Mouse (Mus musculus) kidney, postnatal 25 days (tissue): ENCODE measurements at regions not wholly inside any gene's neighbourhood (a gene's known extent, or its start where the extent isn't known, plus 50 kb on each side); places are given as distances from the start of the nearest gene placed in this dataset.

ENCODE experiments used
- DNase-seq, 2 experiments: peaks; one replicate each; pipeline ENCODE4 v3.0.0; 2021; ENCODE audit warnings: mixed read lengths in 2 of 2

- DNase-seq, result no peak
Observed at GRCm38 (mm10) chr1:137212856-137213255, 252.6 kb upstream of the Nr5a2 start.

DNA sequence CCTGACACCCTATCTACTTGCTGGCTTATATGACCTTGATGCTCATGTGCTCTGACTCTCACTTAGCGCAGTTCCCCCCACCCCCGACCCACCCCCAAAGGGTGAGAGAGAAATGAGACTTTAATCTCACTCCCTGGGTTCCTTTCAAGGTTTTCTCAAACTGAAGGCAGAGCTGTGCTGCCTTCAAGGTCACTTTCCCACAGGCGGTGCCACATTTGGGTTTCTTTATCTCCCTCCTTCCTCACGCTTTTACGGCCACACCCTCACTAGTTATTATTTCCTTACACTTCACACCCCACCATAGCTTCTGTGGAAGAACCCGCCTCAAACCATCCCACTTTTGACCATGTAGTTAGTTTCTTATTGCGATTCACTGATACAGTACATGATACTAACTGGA is 244.1 kb upstream of the Nr5a2 start:
- no peak for DNase-seq

DNA sequence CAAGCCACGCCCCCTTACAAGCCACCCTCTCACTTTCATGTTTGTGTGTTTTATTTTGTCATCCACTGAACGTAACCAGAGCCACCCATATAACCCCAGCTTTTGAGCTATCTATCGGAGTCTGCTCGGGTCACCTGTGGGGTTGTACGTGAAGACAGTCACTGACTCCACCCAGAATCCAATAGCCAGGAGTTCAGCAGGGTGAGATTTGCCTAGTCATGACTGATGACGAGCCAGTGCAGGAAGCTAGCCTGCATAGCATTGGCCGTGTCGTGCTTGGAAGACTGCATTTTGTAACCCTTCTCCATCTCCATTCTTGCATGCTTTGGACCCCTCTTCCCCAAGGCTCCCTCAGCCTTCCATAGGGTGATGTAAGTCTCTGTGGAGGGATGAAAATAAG is 243.3 kb upstream of the Nr5a2 start:
- no peak for DNase-seq

DNA sequence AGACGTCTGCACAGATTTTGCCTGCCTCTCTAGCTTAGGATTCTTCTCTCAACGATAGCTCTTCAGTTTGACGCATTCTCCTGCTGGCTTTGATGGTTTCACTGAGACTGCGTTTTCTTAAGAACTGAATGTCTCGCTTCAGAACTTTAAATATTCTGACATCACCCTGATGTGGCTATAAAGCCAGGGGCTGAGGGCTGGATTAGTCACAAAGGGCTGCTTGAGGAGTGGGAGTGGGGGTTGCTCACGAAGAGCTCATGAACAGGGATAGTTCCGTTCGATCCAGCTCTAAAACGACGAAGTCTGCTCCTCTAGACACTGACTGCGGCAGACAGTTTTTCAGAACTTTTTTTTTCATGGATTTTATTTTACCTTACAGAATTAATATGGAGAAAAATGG is 240.7 kb upstream of the Nr5a2 start:
- no peak for DNase-seq

DNA sequence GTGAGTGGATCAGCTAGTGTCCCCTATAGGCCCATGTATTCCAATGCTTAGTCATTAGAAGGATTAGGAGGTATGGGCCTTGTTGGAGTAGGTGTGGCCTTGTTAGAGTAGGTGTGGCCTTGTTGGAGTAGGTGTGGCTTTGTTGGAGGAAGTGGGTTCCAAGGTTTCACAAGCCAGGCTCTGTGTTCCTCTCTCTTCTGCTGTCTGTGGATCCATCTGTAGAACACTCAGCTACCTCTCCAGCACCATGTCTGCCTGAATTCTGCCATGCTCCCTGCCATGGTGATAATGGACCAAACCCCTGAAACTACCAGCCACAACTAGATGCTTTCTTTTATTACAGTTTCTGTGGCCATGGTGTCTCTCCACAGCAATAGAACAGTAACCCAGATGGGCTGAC is 235.7 kb upstream of the Nr5a2 start:
- DNase-seq, result no peak

GRCm38 (mm10) chr1:137195065-137195620 is 234.9 kb upstream of the Nr5a2 start:
- peak in 1 of 2 experiments; percentile 4 for DNase-seq

DNA sequence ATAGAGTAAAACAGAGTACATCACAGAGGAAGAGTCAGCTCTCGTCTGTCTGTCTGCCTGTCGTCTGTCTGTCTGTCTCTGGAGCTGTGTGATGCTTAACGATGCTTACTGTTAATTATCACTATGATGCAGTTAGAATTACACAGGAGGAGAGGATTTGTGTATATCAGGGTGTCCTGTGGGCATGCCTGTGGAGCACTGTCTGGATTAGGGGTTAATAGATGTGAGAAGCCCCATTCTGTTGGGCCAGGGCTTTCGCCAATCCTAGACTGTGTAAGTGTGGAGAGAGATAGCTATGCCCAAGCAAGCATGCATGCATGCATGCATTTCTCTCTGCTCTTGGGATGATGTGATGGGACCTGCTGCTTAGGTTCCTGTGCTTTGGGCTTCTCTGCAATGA is 218.0 kb upstream of the Nr5a2 start:
- no peak for DNase-seq

DNA sequence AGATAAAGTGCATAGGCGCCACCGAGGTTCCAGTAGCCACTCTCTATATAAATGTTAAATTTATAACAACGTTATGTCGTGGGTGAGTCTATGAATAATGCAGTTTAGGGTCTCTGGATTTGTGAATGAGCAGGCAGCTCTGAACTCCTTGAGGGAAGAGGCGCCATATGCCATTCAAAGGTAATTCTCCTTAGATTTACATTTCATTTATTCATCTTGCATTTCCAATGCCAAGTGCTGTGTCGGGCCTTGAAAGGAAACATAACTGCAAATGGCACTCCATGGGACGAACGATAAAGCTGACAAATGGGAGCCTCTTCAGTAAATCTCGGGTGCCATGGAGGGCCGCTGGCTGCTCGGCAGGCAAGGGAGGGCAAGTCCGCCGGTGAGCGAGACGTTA is 216.4 kb upstream of the Nr5a2 start:
- no peak for DNase-seq

- no peak for DNase-seq
Observed at GRCm38 (mm10) chr1:137174081-137174480, 213.8 kb upstream of the Nr5a2 start.

DNA sequence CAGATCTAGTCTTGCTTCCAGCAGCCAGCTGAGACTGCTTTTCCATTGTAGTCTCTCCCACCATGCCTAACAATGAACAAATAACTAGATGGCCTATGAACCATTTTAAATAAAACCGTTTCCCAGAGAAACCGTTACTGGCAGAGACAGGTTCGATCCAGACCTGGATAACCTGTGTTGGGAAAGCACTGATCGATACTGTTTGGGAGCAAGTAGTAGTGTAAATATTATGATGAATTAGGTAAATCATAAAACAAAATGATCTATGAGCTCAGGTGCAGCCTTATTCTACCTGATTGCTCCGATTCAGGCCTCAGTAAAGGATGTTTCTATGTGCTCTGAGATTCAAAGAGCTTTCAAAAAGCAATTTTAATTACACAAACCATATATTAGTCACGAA is 211.9 kb upstream of the Nr5a2 start:
- no peak for DNase-seq

DNA sequence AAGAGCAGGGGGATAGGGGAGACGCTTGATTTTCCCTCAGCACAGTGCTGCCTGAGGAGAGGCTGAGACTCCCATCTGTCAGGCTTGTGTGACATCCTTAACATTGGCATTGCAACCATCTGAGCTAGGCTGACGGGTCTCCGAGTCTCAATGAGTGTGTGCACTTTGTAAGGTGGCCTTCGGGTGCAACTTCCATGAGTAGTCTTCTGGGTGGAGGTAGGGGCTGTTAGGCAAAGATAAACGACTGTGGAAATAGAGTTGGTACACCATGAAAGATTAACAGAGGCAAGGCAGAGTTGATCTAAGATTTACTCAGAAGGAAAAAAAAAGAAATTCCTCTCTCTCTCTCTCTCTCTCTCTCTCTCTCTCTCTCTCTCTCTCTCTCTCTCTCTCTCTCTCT is 211.2 kb upstream of the Nr5a2 start:
- no peak for DNase-seq

GRCm38 (mm10) chr1:137147891-137148290 is 187.6 kb upstream of the Nr5a2 start:
- no peak for DNase-seq

- peak in 1 of 2 experiments; percentile 10 for DNase-seq
Observed at GRCm38 (mm10) chr1:137141879-137142570, 181.8 kb upstream of the Nr5a2 start.

DNA sequence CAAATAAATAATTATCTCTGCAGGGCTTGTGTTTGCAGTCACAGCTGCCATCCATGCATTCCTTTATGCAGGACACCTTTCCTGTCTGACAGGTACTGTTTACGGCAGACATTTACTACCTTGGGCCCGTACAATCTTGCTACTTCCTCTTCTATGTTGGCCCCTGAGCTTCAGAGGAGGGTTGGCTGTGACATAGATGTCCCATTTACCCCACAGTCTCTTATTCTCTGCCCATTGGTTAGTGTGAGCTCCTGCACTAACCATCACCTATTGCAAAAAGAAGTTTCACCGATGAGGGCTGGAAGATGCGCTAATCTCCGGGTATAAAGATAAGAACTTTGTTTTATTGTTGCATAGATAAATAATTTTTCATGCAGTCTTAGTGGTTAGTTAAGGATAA is 181.1 kb upstream of the Nr5a2 start:
- DNase-seq, result no peak

DNA sequence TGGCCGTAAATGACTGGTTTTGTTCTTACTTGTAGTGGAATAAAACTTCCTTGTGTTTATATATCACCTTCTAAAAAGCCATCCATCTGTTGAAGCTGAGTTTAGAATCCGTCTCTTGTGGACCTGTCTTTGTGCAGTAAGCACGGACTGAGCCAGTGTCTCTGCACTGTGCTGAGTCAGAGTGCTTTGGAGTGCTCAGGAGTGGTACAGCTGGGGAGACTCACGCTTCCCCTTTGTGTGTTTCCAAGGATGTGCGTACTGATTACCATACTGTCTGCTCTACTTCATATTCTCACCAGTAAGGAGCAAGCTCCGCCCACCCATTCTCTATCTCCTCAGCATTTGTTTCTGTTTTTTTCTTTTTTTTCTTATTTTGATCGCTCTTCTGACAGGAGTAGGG is 175.9 kb upstream of the Nr5a2 start:
- no peak for DNase-seq

- no peak for DNase-seq
Observed at GRCm38 (mm10) chr1:137133734-137134133, 173.5 kb upstream of the Nr5a2 start.

- no peak for DNase-seq
Observed at GRCm38 (mm10) chr1:137130264-137130663, 170.0 kb upstream of the Nr5a2 start.

- no peak for DNase-seq
Observed at GRCm38 (mm10) chr1:137129116-137129515, 168.9 kb upstream of the Nr5a2 start.

GRCm38 (mm10) chr1:137117866-137118265 is 157.6 kb upstream of the Nr5a2 start:
- DNase-seq, result no peak

DNA sequence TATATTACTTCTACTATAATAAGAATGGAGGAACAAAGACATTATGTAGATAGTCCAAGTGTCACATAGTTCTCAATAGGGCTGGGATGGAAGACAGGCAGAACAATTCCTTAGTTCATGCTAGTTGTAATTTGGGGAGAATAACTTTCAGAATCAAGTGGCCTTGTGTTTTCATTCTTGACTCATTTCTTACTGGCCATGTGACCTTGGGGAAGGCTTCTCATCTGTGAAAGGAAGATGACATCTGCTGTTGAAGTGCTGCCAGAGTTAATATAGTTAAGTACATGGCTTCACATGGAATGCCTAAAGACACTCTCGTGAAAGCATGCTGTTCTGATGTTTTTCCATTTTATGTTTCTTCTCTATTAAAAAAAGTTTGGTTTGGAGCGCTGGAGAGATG is 146.2 kb upstream of the Nr5a2 start:
- DNase-seq, result no peak

DNA sequence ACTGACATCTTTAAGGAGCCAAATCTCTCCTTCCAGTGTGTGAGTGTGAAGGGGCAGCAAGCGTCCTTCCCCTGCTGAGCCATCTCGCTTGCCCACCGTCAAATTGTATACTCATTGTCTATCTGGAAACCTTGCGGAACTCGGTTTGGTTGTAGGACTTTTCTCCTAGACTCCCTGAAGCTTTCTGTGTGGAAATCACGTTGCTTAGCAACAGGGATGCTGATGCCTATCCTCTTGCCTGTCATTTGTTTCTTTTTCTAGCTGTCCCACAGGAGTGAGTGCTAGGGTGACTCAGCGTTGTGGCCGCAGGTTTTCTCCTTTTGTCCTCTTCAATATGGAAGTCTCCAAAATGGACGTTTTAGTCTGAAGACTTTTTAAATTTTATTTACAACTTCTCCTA is 131.5 kb upstream of the Nr5a2 start:
- no peak for DNase-seq

DNA sequence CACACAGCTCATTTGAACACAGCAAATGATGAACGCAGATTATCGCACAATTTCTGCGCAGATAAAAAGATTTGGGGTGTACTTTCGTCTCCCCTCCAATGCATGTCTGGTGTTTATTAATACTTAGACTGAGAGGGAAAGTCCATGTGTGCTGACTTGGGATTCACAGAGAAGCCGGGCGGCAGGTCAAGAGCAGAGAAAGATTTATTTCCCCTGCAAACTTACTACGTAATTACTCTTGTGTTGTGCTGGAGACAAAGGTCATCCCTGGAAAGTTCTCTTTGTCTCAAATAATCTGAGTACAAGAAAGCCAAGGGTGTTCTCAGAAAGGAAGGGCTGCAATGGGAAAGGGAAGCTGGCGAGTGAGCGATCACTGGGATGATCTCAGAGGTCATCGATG is 127.9 kb upstream of the Nr5a2 start:
- no peak for DNase-seq

- no peak for DNase-seq
Observed at GRCm38 (mm10) chr1:137086766-137087165, 126.5 kb upstream of the Nr5a2 start.

GRCm38 (mm10) chr1:137083500-137083899 is 123.3 kb upstream of the Nr5a2 start:
- no peak for DNase-seq

GRCm38 (mm10) chr1:137079401-137080003 is 119.3 kb upstream of the Nr5a2 start:
- DNase-seq, result no peak
